Mouse (Mus musculus): ENCODE results near the gene Ddx60. TPM values are rescaled to one million over a fixed set of nuclear protein-coding genes. Genes with fewer than 3 reads are reported as not detected.

The Ddx60 gene
- polyA plus RNA-seq, 1 experiment from 2014 or later: 0.46 TPM

DNA sequence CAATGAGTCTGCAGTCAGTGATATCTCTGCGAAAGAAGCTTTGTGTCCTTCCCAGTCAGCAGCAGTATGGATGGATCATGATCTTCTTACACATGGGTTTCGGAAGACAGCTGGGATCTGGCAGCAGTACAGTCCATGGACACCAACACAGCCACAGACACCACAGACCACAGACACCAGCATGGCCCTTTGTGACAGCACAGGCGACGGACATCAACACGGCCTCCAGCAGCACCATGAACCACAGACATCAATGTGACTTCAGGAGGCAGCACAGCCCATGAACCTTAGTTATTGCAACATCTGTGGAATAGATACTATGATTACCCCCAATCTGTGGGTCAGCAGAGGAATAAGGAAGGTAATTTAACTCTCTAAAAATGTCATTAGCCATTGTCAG, 15.1 kb upstream of the Ddx60 start:
- H3K4me2 ChIP-seq (ENCODE audit: low read length): no peak overlapping the region
- WGBS: 92% methylated on average over 5 of the region's 5 CpGs
- H3K27me3 ChIP-seq (replicated peaks; ENCODE audit: control insufficient read depth, insufficient read depth, low read length): no peaks in the 10 kb centered on the region
- no peak overlapping the region for H3K4me3 ChIP-seq (ENCODE audit: low read depth, low read length)
- no peaks in the 10 kb centered on the region for H3K9me3 ChIP-seq (ENCODE audit: control insufficient read depth, low read length)
- DNase-seq (ENCODE audit: low spot score): no peak
- H3K9ac ChIP-seq (ENCODE audit: low read length): no peak overlapping the region
- no peak for ATAC-seq (replicated peaks; ENCODE audit: low FRiP score, low TSS enrichment, low read depth)
- peaks cover 6% of the 10 kb centered on the region; the same call in 1 of the 2 replicates for H3K4me1 ChIP-seq (replicated peaks; ENCODE audit: control insufficient read depth, insufficient read depth, low read length)
- H3K36me3 ChIP-seq (ENCODE audit: control insufficient read depth, insufficient read depth, low read length): no peaks in the 10 kb centered on the region
- no peak overlapping the region for H3K27ac ChIP-seq (ENCODE audit: low read depth)

DNA sequence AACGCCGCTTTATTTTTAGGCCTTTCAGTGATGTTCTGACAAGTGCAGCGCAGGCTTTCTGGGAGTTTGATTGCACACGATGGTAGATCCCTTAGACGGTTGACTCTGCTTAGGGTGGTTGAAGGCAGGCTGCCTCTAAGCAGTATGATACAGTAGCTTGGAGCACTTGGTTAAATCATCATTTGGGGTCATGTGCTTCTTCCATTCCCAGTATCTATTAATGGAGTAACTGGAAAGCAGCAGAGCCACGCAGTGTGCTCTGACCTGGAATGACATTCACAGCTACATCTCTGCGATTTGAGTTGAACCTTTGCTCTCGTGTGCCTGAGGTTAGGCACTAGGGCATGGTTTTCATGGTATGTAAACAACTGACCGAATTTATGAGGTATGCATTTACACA, 13.9 kb upstream of the Ddx60 start:
- Histone ChIP-seq H3K4me3 (ENCODE audit: low read depth, low read length) (no peak overlapping the region), H3K27ac (ENCODE audit: low read depth) (no peak overlapping the region), H3K36me3 (ENCODE audit: control insufficient read depth, insufficient read depth, low read length) (no peaks in the 10 kb centered on the region), H3K4me2 (ENCODE audit: low read length) (no peak overlapping the region), H3K9ac (ENCODE audit: low read length) (no peak overlapping the region), H3K27me3 (replicated peaks; ENCODE audit: control insufficient read depth, insufficient read depth, low read length) (no peaks in the 10 kb centered on the region), H3K9me3 (ENCODE audit: control insufficient read depth, low read length) (no peaks in the 10 kb centered on the region), H3K4me1 (replicated peaks; ENCODE audit: control insufficient read depth, insufficient read depth, low read length) (0 out of 2 replicates have a peak, but pooled peaks cover 3% of the 10 kb centered on the region)
- WGBS: 63% methylated on average over 9 of the region's 9 CpGs
- DNase-seq (ENCODE audit: low spot score): no peak
- ATAC-seq (replicated peaks; ENCODE audit: low FRiP score, low TSS enrichment, low read depth): no peak

DNA sequence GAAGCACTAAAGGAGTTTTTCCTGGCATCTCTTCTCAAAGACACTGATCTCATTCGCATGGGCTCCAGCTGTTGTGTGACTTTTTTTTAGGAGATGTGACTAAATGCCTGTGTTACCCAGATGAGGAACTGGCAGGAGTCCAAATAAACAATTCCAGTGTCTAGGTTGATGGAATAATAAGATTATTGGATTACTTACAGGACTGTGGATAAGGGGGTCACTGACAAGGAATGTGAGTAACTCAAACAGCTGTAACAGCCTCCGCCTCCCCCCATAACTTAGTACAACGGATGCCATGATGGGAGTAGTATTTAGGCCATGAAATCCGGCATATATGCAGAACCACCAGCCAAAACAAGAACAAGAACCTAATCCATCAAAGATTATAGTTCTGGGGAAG, 10.6 kb upstream of the Ddx60 start:
- WGBS: 73% methylated on average over 4 of the region's 4 CpGs
- H3K27ac ChIP-seq (ENCODE audit: low read depth): no peak overlapping the region
- H3K4me2 ChIP-seq (ENCODE audit: low read length): no peak overlapping the region
- H3K36me3 ChIP-seq (ENCODE audit: control insufficient read depth, insufficient read depth, low read length): no peaks in the 10 kb centered on the region
- no peak for DNase-seq (ENCODE audit: low spot score)
- H3K4me3 ChIP-seq (ENCODE audit: low read depth, low read length): no peak overlapping the region
- no peaks in the 10 kb centered on the region for H3K27me3 ChIP-seq (replicated peaks; ENCODE audit: control insufficient read depth, insufficient read depth, low read length)
- no peaks in the 10 kb centered on the region for H3K4me1 ChIP-seq (replicated peaks; ENCODE audit: control insufficient read depth, insufficient read depth, low read length)
- no peak for ATAC-seq (replicated peaks; ENCODE audit: low FRiP score, low TSS enrichment, low read depth)
- no peak overlapping the region for H3K9ac ChIP-seq (ENCODE audit: low read length)
- no peaks in the 10 kb centered on the region for H3K9me3 ChIP-seq (ENCODE audit: control insufficient read depth, low read length)

GRCm38 (mm10) chr8:61919145-61919788, 8.6 kb upstream of the Ddx60 start:
- Histone ChIP-seq H3K4me1 (replicated peaks; ENCODE audit: control insufficient read depth, insufficient read depth, low read length) (no peaks in the 10 kb centered on the region), H3K27ac (ENCODE audit: low read depth) (no peak overlapping the region), H3K4me2 (ENCODE audit: low read length) (no peak overlapping the region), H3K27me3 (replicated peaks; ENCODE audit: control insufficient read depth, insufficient read depth, low read length) (no peaks in the 10 kb centered on the region), H3K9ac (ENCODE audit: low read length) (no peak overlapping the region), H3K9me3 (ENCODE audit: control insufficient read depth, low read length) (no peaks in the 10 kb centered on the region), H3K4me3 (ENCODE audit: low read depth, low read length) (no peak overlapping the region), H3K36me3 (ENCODE audit: control insufficient read depth, insufficient read depth, low read length) (no peaks in the 10 kb centered on the region)
- 88% methylated on average over 2 of the region's 2 CpGs for WGBS
- ATAC-seq (replicated peaks; ENCODE audit: low FRiP score, low TSS enrichment, low read depth): no peak
- DNase-seq (ENCODE audit: low spot score): no peak

DNA sequence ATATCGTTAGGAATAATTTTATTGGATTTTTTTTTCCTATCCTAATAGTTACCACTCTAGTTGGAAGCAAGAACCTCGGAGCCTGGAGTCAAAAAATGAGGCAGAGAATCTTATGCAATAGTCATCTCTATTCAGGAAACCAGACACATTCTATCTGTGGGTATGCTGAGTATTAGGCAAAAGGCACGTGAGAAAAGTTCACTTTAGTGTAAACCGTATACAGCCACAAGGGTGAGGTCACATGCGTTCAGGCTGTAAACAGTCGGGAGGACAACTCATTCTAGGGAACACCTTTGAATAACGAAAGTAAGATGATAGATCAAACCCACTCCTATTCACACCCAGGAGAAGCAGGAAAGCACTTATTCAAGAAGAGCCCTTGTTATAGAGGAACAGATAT, 7.5 kb upstream of the Ddx60 start:
- DNase-seq (ENCODE audit: low spot score): no peak
- no peak for ATAC-seq (replicated peaks; ENCODE audit: low FRiP score, low TSS enrichment, low read depth)
- WGBS: 68% methylated on average over 7 of the region's 7 CpGs

GRCm38 (mm10) chr8:61921454-61922054, 6.3 kb upstream of the Ddx60 start:
- H3K4me2 ChIP-seq (ENCODE audit: low read length): no peak overlapping the region
- no peaks in the 10 kb centered on the region for H3K9me3 ChIP-seq (ENCODE audit: control insufficient read depth, low read length)
- no peak overlapping the region for H3K4me3 ChIP-seq (ENCODE audit: low read depth, low read length)
- H3K27me3 ChIP-seq (replicated peaks; ENCODE audit: control insufficient read depth, insufficient read depth, low read length): no peaks in the 10 kb centered on the region
- DNase-seq (ENCODE audit: low spot score) (no peak), ATAC-seq (replicated peaks; ENCODE audit: low FRiP score, low TSS enrichment, low read depth) (no peak)
- no peak overlapping the region for H3K27ac ChIP-seq (ENCODE audit: low read depth)
- whole genome bisulfite sequencing: 74% methylated on average over 10 of the region's 10 CpGs
- no peaks in the 10 kb centered on the region for H3K4me1 ChIP-seq (replicated peaks; ENCODE audit: control insufficient read depth, insufficient read depth, low read length)
- no peak overlapping the region for H3K9ac ChIP-seq (ENCODE audit: low read length)
- no peaks in the 10 kb centered on the region for H3K36me3 ChIP-seq (ENCODE audit: control insufficient read depth, insufficient read depth, low read length)

More for the DNA sequence above, 7.5 kb upstream of the Ddx60 start:
- Histone ChIP-seq H3K4me1 (replicated peaks; ENCODE audit: control insufficient read depth, insufficient read depth, low read length) (no peaks in the 10 kb centered on the region), H3K27me3 (replicated peaks; ENCODE audit: control insufficient read depth, insufficient read depth, low read length) (no peaks in the 10 kb centered on the region), H3K9me3 (ENCODE audit: control insufficient read depth, low read length) (no peaks in the 10 kb centered on the region), H3K4me2 (ENCODE audit: low read length) (no peak overlapping the region), H3K36me3 (ENCODE audit: control insufficient read depth, insufficient read depth, low read length) (no peaks in the 10 kb centered on the region), H3K27ac (ENCODE audit: low read depth) (no peak overlapping the region), H3K4me3 (ENCODE audit: low read depth, low read length) (no peak overlapping the region), H3K9ac (ENCODE audit: low read length) (no peak overlapping the region)

- H3K4me3 ChIP-seq (ENCODE audit: low read depth, low read length): no peak overlapping the region
- no peak overlapping the region for H3K27ac ChIP-seq (ENCODE audit: low read depth)
- DNase-seq (ENCODE audit: low spot score) (no peak), ATAC-seq (replicated peaks; ENCODE audit: low FRiP score, low TSS enrichment, low read depth) (no peak; the same call in 1 of the 2 replicates)
- H3K36me3 ChIP-seq (ENCODE audit: control insufficient read depth, insufficient read depth, low read length): no peaks in the 10 kb centered on the region
- H3K27me3 ChIP-seq (replicated peaks; ENCODE audit: control insufficient read depth, insufficient read depth, low read length): no peaks in the 10 kb centered on the region
- H3K9ac ChIP-seq (ENCODE audit: low read length): no peak overlapping the region
- H3K4me2 ChIP-seq (ENCODE audit: low read length): no peak overlapping the region
- 69% methylated on average over 1 of the region's 1 CpGs for WGBS
- no peaks in the 10 kb centered on the region for H3K9me3 ChIP-seq (ENCODE audit: control insufficient read depth, low read length)
- H3K4me1 ChIP-seq (replicated peaks; ENCODE audit: control insufficient read depth, insufficient read depth, low read length): no peaks in the 10 kb centered on the region
These were observed 3.4 kb upstream of the Ddx60 start for GRCm38 (mm10) chr8:61924518-61924917.

- no peak overlapping the region for H3K27ac ChIP-seq (ENCODE audit: low read depth)
- no peak overlapping the region for H3K4me3 ChIP-seq (ENCODE audit: low read depth, low read length)
- no peak for ATAC-seq (replicated peaks; ENCODE audit: low FRiP score, low TSS enrichment, low read depth)
- no peaks in the 10 kb centered on the region for H3K27me3 ChIP-seq (replicated peaks; ENCODE audit: control insufficient read depth, insufficient read depth, low read length)
- H3K36me3 ChIP-seq (ENCODE audit: control insufficient read depth, insufficient read depth, low read length): no peaks in the 10 kb centered on the region
- H3K4me1 ChIP-seq (replicated peaks; ENCODE audit: control insufficient read depth, insufficient read depth, low read length): no peaks in the 10 kb centered on the region
- no peak overlapping the region for H3K9ac ChIP-seq (ENCODE audit: low read length)
- 3% methylated on average over 2 of the region's 2 CpGs for WGBS
- no peak for DNase-seq (ENCODE audit: low spot score)
- no peak overlapping the region for H3K4me2 ChIP-seq (ENCODE audit: low read length)
- no peaks in the 10 kb centered on the region for H3K9me3 ChIP-seq (ENCODE audit: control insufficient read depth, low read length)
These were observed 5.4 kb downstream of the Ddx60 start for GRCm38 (mm10) chr8:61933243-61933642.

DNA sequence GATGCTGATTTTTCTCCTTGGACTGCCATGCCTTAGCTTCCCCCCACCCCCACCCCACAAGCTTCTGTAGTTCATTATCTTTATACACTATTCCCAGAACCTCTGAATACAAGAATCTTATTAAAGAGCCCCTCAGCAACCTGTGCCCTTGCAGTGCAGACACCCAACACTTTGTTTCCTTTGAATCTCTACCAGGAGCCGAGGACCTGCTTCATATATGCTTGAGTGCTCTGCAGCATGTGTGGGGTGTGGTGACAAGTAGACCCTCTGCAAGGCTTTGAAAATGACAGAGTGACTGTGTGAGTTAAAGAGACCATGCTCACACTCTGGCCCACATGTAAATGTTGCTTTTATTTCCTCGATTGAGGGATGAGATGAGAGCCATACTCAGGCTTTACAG, 9.7 kb downstream of the Ddx60 start:
- DNase-seq (ENCODE audit: low spot score) (no peak), ATAC-seq (replicated peaks; ENCODE audit: low FRiP score, low TSS enrichment, low read depth) (no peak)
- Histone ChIP-seq H3K9me3 (ENCODE audit: control insufficient read depth, low read length) (no peaks in the 10 kb centered on the region), H3K9ac (ENCODE audit: low read length) (no peak overlapping the region), H3K4me1 (replicated peaks; ENCODE audit: control insufficient read depth, insufficient read depth, low read length) (no peaks in the 10 kb centered on the region), H3K27me3 (replicated peaks; ENCODE audit: control insufficient read depth, insufficient read depth, low read length) (no peaks in the 10 kb centered on the region), H3K4me3 (ENCODE audit: low read depth, low read length) (no peak overlapping the region), H3K27ac (ENCODE audit: low read depth) (no peak overlapping the region), H3K4me2 (ENCODE audit: low read length) (no peak overlapping the region), H3K36me3 (ENCODE audit: control insufficient read depth, insufficient read depth, low read length) (no peaks in the 10 kb centered on the region)
- 65% methylated on average over 2 of the region's 2 CpGs for WGBS
